Mouse (Mus musculus) heart, adult 8-10 months (tissue): ENCODE data around the gene Sae1. TPM values are rescaled to one million over a fixed set of nuclear protein-coding genes. Genes with fewer than 3 reads are reported as not detected.
"Not testable (repeated sequence)": the region's sequence is repeated elsewhere in the genome, so short reads cannot be mapped to it uniquely, and the experiment has no call there.

Source experiments
- DNase-seq: peaks from one replicate; pipeline ENCODE4 v3.0.0; 2022; ENCODE audit warnings: low spot score
- total RNA-seq, 4 experiments: library from RNA; stranded (reverse); gene quantifications; 2 replicates each; pipeline ENCODE4 v1.2.4; 2022

Gene Sae1
- total RNA-seq, 4 experiments from 2014 or later, result 31.6 to 38.8 (median 36.1) TPM

- DNase-seq, result no peak
These were observed 15.7 kb upstream of the Sae1 start for GRCm38 (mm10) chr7:16402968-16403948.

DNA sequence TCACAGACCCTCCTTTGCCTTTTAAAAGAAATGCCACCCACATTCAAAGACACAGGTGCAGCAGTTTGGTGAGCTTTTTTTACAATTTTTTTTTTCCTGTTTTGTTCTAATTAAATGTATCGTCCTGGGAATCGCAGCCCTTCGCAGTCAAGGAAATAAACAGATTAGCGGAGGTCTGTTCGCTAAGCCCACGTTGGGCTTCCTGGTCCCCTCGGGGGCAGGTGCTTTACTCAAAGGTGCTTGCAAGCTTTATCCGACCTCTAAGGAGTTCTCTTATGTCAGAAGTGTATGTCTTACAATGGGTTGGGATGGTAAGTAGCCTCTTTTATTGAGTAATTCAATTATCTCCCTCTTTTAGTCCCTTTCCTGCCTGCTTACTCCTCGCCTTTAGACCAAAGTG, 14.8 kb upstream of the Sae1 start:
- no peak for DNase-seq

DNA sequence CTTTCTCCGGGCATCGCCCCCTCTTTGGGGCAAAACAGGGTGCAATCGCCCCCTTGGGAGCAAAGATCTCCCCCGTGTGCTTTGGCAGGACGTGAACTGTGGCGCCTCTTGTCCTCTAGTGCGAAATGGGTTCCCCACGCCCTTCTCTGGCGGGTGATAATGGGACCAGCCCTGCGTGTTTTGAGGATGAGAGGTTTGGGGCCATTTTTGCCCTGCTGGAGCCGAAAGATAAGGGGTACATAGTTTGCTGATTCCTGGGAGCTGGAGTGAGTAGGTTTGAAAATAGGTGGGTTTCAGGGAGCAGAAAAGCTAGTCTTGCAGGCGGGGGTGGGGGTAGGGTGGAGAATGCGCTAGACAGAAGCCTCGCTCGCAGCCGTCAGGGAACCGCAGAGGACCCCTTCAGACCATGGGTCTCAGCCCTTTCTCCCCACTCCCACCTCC, 14.4 kb upstream of the Sae1 start:
- DNase-seq, result no peak

- peak; percentile 89 for DNase-seq
These were observed 13.3 kb upstream of the Sae1 start, which contains the start of gene Zc3h4 for GRCm38 (mm10) chr7:16400689-16401611. Gene Zc3h4 (plus strand): TSS chr7:16400910.

DNA sequence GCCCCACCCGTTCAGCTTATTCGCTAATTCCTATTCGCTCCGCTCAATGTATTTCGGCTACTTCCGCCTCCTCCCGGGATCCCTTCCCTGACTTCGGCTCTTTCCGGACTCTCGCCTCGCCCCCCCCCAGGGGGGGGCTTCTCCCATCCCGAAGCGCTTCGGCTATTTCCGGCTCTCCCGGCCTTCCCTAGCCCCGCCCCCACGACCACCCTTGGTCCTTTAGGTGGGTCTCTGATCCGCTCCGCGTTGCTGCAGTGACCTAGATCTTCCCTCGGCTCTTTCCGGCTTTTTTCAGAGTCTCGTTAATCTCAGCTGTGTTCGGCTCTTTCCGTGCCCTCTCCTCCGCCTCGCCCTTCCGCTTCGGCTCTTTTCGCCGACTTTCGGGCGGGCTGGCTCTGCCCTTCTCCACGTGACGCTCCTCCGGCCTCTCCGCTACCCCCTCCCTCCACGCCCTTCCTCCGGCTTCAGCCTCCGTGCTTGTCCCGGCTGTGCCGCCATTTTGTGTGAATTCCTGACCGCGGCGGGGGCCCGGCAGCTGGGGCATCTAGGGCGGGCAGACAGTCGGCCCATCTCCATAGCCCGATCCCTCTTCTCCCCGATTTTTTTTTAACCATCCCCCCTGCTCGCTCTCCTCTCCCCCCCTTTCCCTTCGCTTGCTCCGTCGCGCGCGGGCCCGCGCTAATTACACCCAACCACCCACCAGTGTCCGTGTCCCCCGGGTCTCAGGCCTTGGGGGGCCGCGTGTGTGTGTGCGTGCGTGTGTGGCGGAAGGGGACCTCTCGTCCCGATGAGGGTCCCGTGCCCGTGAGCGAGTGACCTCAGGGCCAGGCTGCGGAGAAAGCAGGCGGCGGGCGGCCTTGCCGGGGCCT, 12.4 kb upstream of the Sae1 start:
- peak; percentile 97 for DNase-seq

- peak; percentile 95 for DNase-seq
These were observed 11.7 kb upstream of the Sae1 start for GRCm38 (mm10) chr7:16399098-16399819.

DNA sequence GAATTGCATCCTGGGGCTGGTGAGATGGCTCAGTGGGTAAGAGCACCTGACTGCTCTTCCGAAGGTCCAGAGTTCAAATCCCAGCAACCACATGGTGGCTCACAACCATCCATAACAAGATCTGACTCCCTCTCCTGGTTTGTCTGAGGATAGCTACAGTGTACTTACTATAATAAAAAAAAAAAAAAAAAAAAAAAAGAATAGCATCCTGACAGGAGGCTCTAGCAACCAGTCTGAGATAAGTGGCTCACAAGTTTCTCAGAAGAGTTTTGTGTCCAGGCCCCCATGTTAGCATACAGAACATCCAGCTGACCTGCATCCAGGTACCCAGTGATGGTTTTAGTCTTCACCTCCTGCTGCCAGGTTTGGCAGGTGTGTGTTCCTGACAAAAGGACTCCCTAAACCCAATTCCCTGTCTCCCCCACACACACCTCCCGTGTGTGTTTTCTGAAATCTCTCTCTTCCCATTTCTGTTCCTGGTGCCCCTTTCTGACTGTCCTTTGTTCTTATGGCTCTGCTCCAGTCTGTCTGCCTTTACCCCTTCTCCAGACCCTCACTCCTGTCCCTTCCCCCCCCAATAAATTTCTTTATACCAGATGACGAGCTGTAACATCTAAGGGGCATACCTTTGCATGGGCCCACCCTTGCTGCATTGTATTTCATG, 10.9 kb upstream of the Sae1 start:
- DNase-seq, result no peak

GRCm38 (mm10) chr7:16397465-16397864, 9.9 kb upstream of the Sae1 start:
- no peak for DNase-seq

DNA sequence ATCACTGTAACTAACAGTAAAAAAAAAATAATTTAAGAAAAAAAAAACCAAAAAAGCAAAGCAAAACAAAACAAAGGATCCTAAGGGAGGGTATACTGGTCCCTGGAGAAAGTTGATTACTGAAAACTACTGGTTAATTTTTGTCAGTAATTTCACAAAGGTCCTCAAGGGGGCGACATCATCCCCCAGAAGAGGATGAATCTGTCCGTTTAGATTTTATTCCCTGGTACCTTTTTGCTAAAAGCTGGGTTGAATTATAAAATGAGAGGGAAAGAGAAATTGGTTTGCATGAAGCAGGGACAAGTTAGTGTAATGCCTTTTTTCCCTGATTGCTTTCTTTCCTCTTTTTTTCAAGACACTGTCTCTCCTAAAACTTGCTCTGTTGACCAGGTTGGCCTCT, 8.3 kb upstream of the Sae1 start:
- peak; percentile 59 for DNase-seq

DNA sequence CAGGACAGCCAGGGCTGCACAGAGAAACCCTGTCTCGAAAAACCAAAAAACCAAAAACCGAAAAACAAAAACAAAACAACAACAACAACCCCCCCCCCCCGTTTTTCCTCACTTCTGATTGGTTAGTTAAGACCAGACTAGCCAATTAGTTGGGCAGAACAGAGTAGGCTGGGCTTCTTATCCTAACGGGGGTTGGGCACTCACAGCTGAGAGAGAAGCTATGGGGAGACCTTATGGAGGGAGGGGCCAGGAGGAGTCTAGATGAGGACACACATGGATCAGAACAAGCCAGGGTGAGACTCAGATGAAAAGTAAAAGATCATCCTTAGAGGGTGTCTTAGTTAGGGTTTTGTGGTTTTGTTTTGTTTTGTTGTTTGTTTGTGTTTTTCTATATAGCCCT, 5.3 kb upstream of the Sae1 start:
- no peak for DNase-seq

DNA sequence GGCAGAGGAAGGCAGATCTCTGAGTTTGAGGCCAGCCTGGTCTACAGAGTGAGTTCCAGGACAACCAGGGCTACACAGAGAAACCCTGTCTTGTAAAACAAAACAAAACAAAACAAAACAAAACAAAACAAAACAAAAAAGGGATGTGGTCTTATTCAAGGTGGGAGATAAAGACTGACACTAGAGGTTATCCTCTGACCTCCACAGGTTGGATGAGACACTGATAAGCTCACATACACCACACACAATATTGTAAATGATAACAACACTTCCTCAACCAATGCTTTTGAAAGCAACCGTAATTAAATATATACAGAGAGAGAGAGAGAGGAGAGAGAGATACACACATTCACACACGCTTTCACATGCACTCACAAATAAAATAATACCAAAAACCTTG, 2.3 kb upstream of the Sae1 start:
- not testable (repeated sequence) for DNase-seq

- peak; percentile 57 for DNase-seq
These were observed 11.1 kb downstream of the Sae1 start for GRCm38 (mm10) chr7:16376505-16376904.

- DNase-seq, result no peak
These were observed 12.6 kb downstream of the Sae1 start for GRCm38 (mm10) chr7:16374989-16375388.

GRCm38 (mm10) chr7:16373719-16374118, 13.9 kb downstream of the Sae1 start:
- DNase-seq, result no peak

GRCm38 (mm10) chr7:16370596-16370995, 17.0 kb downstream of the Sae1 start:
- no peak for DNase-seq

DNA sequence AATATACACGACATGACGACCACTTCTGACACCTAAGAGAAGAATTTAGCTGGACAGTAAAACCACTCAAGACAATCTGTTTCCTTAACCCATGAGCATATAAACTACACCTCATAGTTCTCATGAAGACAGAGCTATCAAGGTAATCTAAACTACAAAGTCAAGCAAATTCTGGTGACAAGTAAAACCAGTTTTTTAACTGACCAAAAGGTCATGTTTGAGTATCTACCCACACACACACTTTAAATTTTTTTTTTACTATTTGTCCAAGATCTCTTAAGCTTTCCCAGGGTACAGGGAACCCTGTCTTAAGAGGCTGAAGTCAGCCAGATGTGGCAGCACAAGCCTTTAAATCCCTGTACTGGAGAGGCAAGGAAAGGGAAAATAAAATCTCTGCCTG, 18.8 kb downstream of the Sae1 start:
- no peak for DNase-seq

DNA sequence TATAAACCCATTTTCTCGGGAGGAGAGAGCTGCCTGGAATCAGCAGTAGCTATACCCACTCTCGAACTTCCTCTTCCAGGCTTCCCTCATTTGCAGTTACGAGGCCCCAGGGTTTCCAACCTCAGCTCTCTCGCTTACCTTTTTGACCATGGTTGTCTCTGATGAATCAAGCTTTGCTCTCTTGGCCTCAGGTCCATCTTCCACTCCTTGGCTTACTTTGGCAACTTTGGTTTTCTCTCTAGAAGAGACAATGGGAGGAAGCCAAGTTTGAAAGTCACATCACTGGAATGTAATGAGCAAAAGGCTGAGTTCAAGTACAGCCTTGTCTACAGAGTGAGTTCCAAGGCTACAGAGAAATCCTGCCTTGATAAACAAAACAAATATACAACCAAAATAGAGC, 20.9 kb downstream of the Sae1 start:
- no peak for DNase-seq

- no peak for DNase-seq
These were observed 21.4 kb downstream of the Sae1 start for GRCm38 (mm10) chr7:16366133-16366646.

GRCm38 (mm10) chr7:16364901-16365500, 22.6 kb downstream of the Sae1 start:
- DNase-seq, result no peak
